Comparison of ENCODE assay signal across 8 mouse cellular contexts in genomic region chr7:141122689-141123516, GRCm38 (mm10). TPM values are rescaled to one million over a fixed set of nuclear protein-coding genes. Genes with fewer than 3 reads are reported as not detected.
DNase-seq lines count a peak whose midpoint lies in the region; ATAC-seq and TF ChIP-seq lines count a peak whose summit lies in the region.

No protein-coding gene starts in this region.

- peak overlapping the region; percentile 67 for H3K4me2 ChIP-seq in forebrain, embryonic 12.5 days
- H3K4me2 ChIP-seq in heart, postnatal 0 days (ENCODE audit: low read depth, low read length), result peak overlapping the region; percentile 64
- peak overlapping the region; percentile 94 for H3K4me2 ChIP-seq in liver, embryonic 16.5 days (ENCODE audit: low read depth, low read length)
- peak overlapping the region; percentile 69 for H3K4me2 ChIP-seq in neural tube, embryonic 13.5 days

- 3% methylated on average over 29 of the region's 29 CpGs for WGBS in forebrain, embryonic 12.5 days
- 2% methylated on average over 29 of the region's 29 CpGs for WGBS in heart, postnatal 0 days
- under 1% methylated on average over 29 of the region's 29 CpGs for WGBS in liver, embryonic 16.5 days (ENCODE audit: insufficient replicate concordance)
- 2% methylated on average over 29 of the region's 29 CpGs for WGBS in neural tube, embryonic 13.5 days

- no peak for TF ChIP-seq CTCF in E14TG2a.4 (conservative IDR thresholded peaks at IDR 0.05; ENCODE audit: low read length)
- TF ChIP-seq CTCF in heart, postnatal 0 days (IDR thresholded peaks at IDR 0.05; ENCODE audit: low read depth), result no peak
- no peak for TF ChIP-seq CTCF in testis, adult 2 months (IDR thresholded peaks at IDR 0.05; ENCODE audit: control insufficient read depth, insufficient read depth, insufficient replicate concordance, low read depth, low read length)

- H3K9me3 ChIP-seq in E14TG2a.4 (ENCODE audit: low read length), result no peaks in the 10 kb centered on the region
- H3K9me3 ChIP-seq in forebrain, embryonic 12.5 days, result no peaks in the 10 kb centered on the region
- no peaks in the 10 kb centered on the region for H3K9me3 ChIP-seq in heart, postnatal 0 days (replicated peaks; ENCODE audit: control insufficient read depth, low read length)
- no peaks in the 10 kb centered on the region for H3K9me3 ChIP-seq in liver, embryonic 16.5 days (replicated peaks; ENCODE audit: control insufficient read depth, low read length)
- no peaks in the 10 kb centered on the region for H3K9me3 ChIP-seq in neural tube, embryonic 13.5 days

- peak overlapping the region; percentile 69 for H3K9ac ChIP-seq in forebrain, embryonic 12.5 days
- H3K9ac ChIP-seq in heart, postnatal 0 days (replicated peaks; ENCODE audit: low read depth, low read length), result peak overlapping the region; percentile 41; the same call in 1 of the 2 replicates
- H3K9ac ChIP-seq in liver, embryonic 16.5 days (ENCODE audit: low read depth, low read length), result peak overlapping the region; percentile 79
- H3K9ac ChIP-seq in neural tube, embryonic 13.5 days, result peak overlapping the region; percentile 74

- peaks cover 84% of the 10 kb centered on the region for H3K4me1 ChIP-seq in E14TG2a.4 (replicated peaks; ENCODE audit: low read depth, low read length)
- peaks cover 7% of the 10 kb centered on the region; the same call in 1 of the 2 replicates for H3K4me1 ChIP-seq in forebrain, embryonic 12.5 days
- 0 out of 2 replicates have a peak, but pooled peaks cover 7% of the 10 kb centered on the region for H3K4me1 ChIP-seq in heart, postnatal 0 days (ENCODE audit: control insufficient read depth, insufficient read depth)
- peaks cover 78% of the 10 kb centered on the region for H3K4me1 ChIP-seq in liver, embryonic 16.5 days (ENCODE audit: control insufficient read depth, low read depth, low read length)
- peaks cover 7% of the 10 kb centered on the region; the same call in 1 of the 2 replicates for H3K4me1 ChIP-seq in neural tube, embryonic 13.5 days (replicated peaks)
- H3K4me1 ChIP-seq in testis, adult 2 months (ENCODE audit: control insufficient read depth, insufficient read depth, low read length), result peaks cover 11% of the 10 kb centered on the region

- no peaks in the 10 kb centered on the region for H3K36me3 ChIP-seq in E14TG2a.4 (ENCODE audit: insufficient read depth, low read length)
- no peaks in the 10 kb centered on the region for H3K36me3 ChIP-seq in forebrain, embryonic 12.5 days (replicated peaks)
- H3K36me3 ChIP-seq in heart, postnatal 0 days (replicated peaks; ENCODE audit: control insufficient read depth, insufficient read depth, low read length), result no peaks in the 10 kb centered on the region
- H3K36me3 ChIP-seq in liver, embryonic 16.5 days (ENCODE audit: control insufficient read depth, insufficient read depth), result no peaks in the 10 kb centered on the region
- H3K36me3 ChIP-seq in neural tube, embryonic 13.5 days, result no peaks in the 10 kb centered on the region
- no peaks in the 10 kb centered on the region for H3K36me3 ChIP-seq in testis, adult 2 months (ENCODE audit: control insufficient read depth, insufficient read depth, low read length)

- peak; percentile 97 for ATAC-seq in forebrain, embryonic 12.5 days (ENCODE audit: low FRiP score)
- peak; percentile 99 for ATAC-seq in heart, postnatal 0 days (ENCODE audit: insufficient read depth, low read depth)
- peak; percentile 99 for ATAC-seq in liver, embryonic 16.5 days (ENCODE audit: low read depth)
- peak; percentile 97 for ATAC-seq in neural tube, embryonic 13.5 days (ENCODE audit: low read depth)

- no peaks in the 10 kb centered on the region for H3K27me3 ChIP-seq in E14TG2a.4 (ENCODE audit: insufficient read depth, low read length)
- H3K27me3 ChIP-seq in forebrain, embryonic 12.5 days, result 0 out of 2 replicates have a peak, but pooled peaks cover 4% of the 10 kb centered on the region
- no peaks in the 10 kb centered on the region for H3K27me3 ChIP-seq in heart, postnatal 0 days (ENCODE audit: control insufficient read depth, insufficient read depth, low read length)
- H3K27me3 ChIP-seq in liver, embryonic 16.5 days (ENCODE audit: control insufficient read depth, insufficient read depth, low read depth, low read length), result no peaks in the 10 kb centered on the region
- H3K27me3 ChIP-seq in neural tube, embryonic 13.5 days, result no peaks in the 10 kb centered on the region
- no peaks in the 10 kb centered on the region for H3K27me3 ChIP-seq in testis, adult 2 months (ENCODE audit: control insufficient read depth, insufficient read depth, low read length)

- peak; percentile 52; the same call in 1 of the 2 replicates for TF ChIP-seq POLR2A in testis, adult 2 months (IDR thresholded peaks at IDR 0.05; ENCODE audit: control insufficient read depth, low read depth, low read length)

- H3K4me3 ChIP-seq in E14TG2a.4 (replicated peaks; ENCODE audit: low read length), result peak overlapping the region; percentile 79
- H3K4me3 ChIP-seq in forebrain, embryonic 12.5 days (replicated peaks), result peak overlapping the region; percentile 57
- H3K4me3 ChIP-seq in heart, postnatal 0 days (ENCODE audit: low read depth, low read length), result peak overlapping the region; percentile 56
- peak overlapping the region; percentile 76 for H3K4me3 ChIP-seq in liver, embryonic 16.5 days (ENCODE audit: low read depth, low read length)
- peak overlapping the region; percentile 62 for H3K4me3 ChIP-seq in neural tube, embryonic 13.5 days
- H3K4me3 ChIP-seq in testis, adult 2 months (ENCODE audit: control insufficient read depth, low read depth, low read length), result peak overlapping the region; percentile 86

- peak; percentile 99 for DNase-seq in c-Kit-positive CD71-positive TER-119-positive erythroid progenitor cells, embryonic 14.5 days (ENCODE audit: low spot score)
- DNase-seq in heart, postnatal 0 days (ENCODE audit: low spot score), result peak; percentile 97
- DNase-seq in kidney, postnatal 4 days, result peak; percentile 98

- peak overlapping the region; percentile 77 for H3K27ac ChIP-seq in forebrain, embryonic 12.5 days
- peak overlapping the region; percentile 81 for H3K27ac ChIP-seq in heart, postnatal 0 days (ENCODE audit: low read depth)
- H3K27ac ChIP-seq in liver, embryonic 16.5 days (ENCODE audit: low read length), result peak overlapping the region; percentile 94
- H3K27ac ChIP-seq in neural tube, embryonic 13.5 days (replicated peaks), result peak overlapping the region; percentile 88
- H3K27ac ChIP-seq in testis, adult 2 months (ENCODE audit: control insufficient read depth, insufficient read depth, low read depth, low read length), result peak overlapping the region; percentile 30

- no peak for TF ChIP-seq EP300 in heart, postnatal 0 days (IDR thresholded peaks at IDR 0.05; ENCODE audit: low read depth)

RNA-seq across cellular contexts. Expression of gene Ptdss2, which starts 0.7 kb away (rescaled TPM):
- polyA plus RNA-seq in forebrain, embryonic 12.5 days (2016; fragmentation: Nextera tagmentation; extraction: Ambion mirVana), result 63.5 and 64.9 TPM in 2 replicates
- total RNA-seq in heart, postnatal 0 days (2014; rRNA removed; ENCODE audit: low replicate concordance), result 22.3 and 35.5 TPM in 2 replicates
- polyA plus RNA-seq in heart, postnatal 0 days (2015; fragmentation: Nextera tagmentation; extraction: Ambion mirVana), result 54.8 and 56.9 TPM in 2 replicates
- 136 and 138 TPM in 2 replicates for polyA plus RNA-seq in liver, embryonic 16.5 days (2015; fragmentation: Nextera tagmentation; extraction: Ambion mirVana)
- polyA plus RNA-seq in neural tube, embryonic 13.5 days (2015; fragmentation: Nextera tagmentation; extraction: Ambion mirVana), result 63.5 and 77.7 TPM in 2 replicates
- polyA plus RNA-seq in testis, adult 2 months (2012; rRNA removed), result 329 and 346 TPM in 2 replicates

RNA-seq across cellular contexts. Expression of gene Ano9, which starts 5.3 kb away (rescaled TPM):
- 0.31 and 0.37 TPM in 2 replicates for polyA plus RNA-seq in forebrain, embryonic 12.5 days (2016; fragmentation: Nextera tagmentation; extraction: Ambion mirVana)
- total RNA-seq in heart, postnatal 0 days (2014; rRNA removed; ENCODE audit: low replicate concordance), result not detected in 2 replicates
- polyA plus RNA-seq in heart, postnatal 0 days (2015; fragmentation: Nextera tagmentation; extraction: Ambion mirVana), result 0.04 and 0.07 TPM in 2 replicates
- polyA plus RNA-seq in liver, embryonic 16.5 days (2015; fragmentation: Nextera tagmentation; extraction: Ambion mirVana), result 1.5 and 3.8 TPM in 2 replicates
- 0.27 TPM in 1 of 2 replicates, not detected in the other for polyA plus RNA-seq in neural tube, embryonic 13.5 days (2015; fragmentation: Nextera tagmentation; extraction: Ambion mirVana)
- 0.30 and 0.32 TPM in 2 replicates for polyA plus RNA-seq in testis, adult 2 months (2012; rRNA removed)

RNA-seq across cellular contexts. Expression of gene Sigirr, which starts 22.5 kb away (rescaled TPM):
- polyA plus RNA-seq in forebrain, embryonic 12.5 days (2016; fragmentation: Nextera tagmentation; extraction: Ambion mirVana), result 1.3 and 1.5 TPM in 2 replicates
- 10.3 and 16.8 TPM in 2 replicates for total RNA-seq in heart, postnatal 0 days (2014; rRNA removed; ENCODE audit: low replicate concordance)
- polyA plus RNA-seq in heart, postnatal 0 days (2015; fragmentation: Nextera tagmentation; extraction: Ambion mirVana), result 4.2 and 5.1 TPM in 2 replicates
- polyA plus RNA-seq in liver, embryonic 16.5 days (2015; fragmentation: Nextera tagmentation; extraction: Ambion mirVana), result 27.2 and 28.1 TPM in 2 replicates
- 1.5 and 3.5 TPM in 2 replicates for polyA plus RNA-seq in neural tube, embryonic 13.5 days (2015; fragmentation: Nextera tagmentation; extraction: Ambion mirVana)
- 3.9 and 5.4 TPM in 2 replicates for polyA plus RNA-seq in testis, adult 2 months (2012; rRNA removed)

RNA-seq across cellular contexts. Expression of gene Pkp3, which starts 44.9 kb away (rescaled TPM):
- polyA plus RNA-seq in forebrain, embryonic 12.5 days (2016; fragmentation: Nextera tagmentation; extraction: Ambion mirVana), result 1.3 and 1.5 TPM in 2 replicates
- total RNA-seq in heart, postnatal 0 days (2014; rRNA removed; ENCODE audit: low replicate concordance), result 3.8 TPM in 1 of 2 replicates, not detected in the other
- 0.19 and 0.20 TPM in 2 replicates for polyA plus RNA-seq in heart, postnatal 0 days (2015; fragmentation: Nextera tagmentation; extraction: Ambion mirVana)
- polyA plus RNA-seq in liver, embryonic 16.5 days (2015; fragmentation: Nextera tagmentation; extraction: Ambion mirVana), result 0.69 and 1.1 TPM in 2 replicates
- polyA plus RNA-seq in neural tube, embryonic 13.5 days (2015; fragmentation: Nextera tagmentation; extraction: Ambion mirVana), result 0.38 and 1.2 TPM in 2 replicates
- 0.83 and 0.84 TPM in 2 replicates for polyA plus RNA-seq in testis, adult 2 months (2012; rRNA removed)

RNA-seq across cellular contexts. Expression of gene Rnh1, which starts 49.8 kb away (rescaled TPM):
- 47.2 and 49.7 TPM in 2 replicates for polyA plus RNA-seq in forebrain, embryonic 12.5 days (2016; fragmentation: Nextera tagmentation; extraction: Ambion mirVana)
- 157 and 172 TPM in 2 replicates for total RNA-seq in heart, postnatal 0 days (2014; rRNA removed; ENCODE audit: low replicate concordance)
- 88.3 and 90.2 TPM in 2 replicates for polyA plus RNA-seq in heart, postnatal 0 days (2015; fragmentation: Nextera tagmentation; extraction: Ambion mirVana)
- 70.1 and 71.7 TPM in 2 replicates for polyA plus RNA-seq in liver, embryonic 16.5 days (2015; fragmentation: Nextera tagmentation; extraction: Ambion mirVana)
- 52.4 and 57.5 TPM in 2 replicates for polyA plus RNA-seq in neural tube, embryonic 13.5 days (2015; fragmentation: Nextera tagmentation; extraction: Ambion mirVana)
- polyA plus RNA-seq in testis, adult 2 months (2012; rRNA removed), result 16.6 and 16.7 TPM in 2 replicates

Comparison
In these comparisons a context has a peak if more than half of its experiments do, and no peak if none do; other contexts are left out.
1. Peak in every context shown above with its lines: DNase-seq, ATAC-seq, H3K4me3 ChIP-seq and H3K27ac ChIP-seq.
2. H3K27ac ChIP-seq: peak in every context shown above with its lines; median percentile 94 in liver, embryonic 16.5 days; 88 in neural tube, embryonic 13.5 days; 81 in heart, postnatal 0 days; 77 in forebrain, embryonic 12.5 days; 30 in testis, adult 2 months.